Mouse (Mus musculus): ENCODE measurements around the gene Lmtk2.

Lmtk2 gene

DNA sequence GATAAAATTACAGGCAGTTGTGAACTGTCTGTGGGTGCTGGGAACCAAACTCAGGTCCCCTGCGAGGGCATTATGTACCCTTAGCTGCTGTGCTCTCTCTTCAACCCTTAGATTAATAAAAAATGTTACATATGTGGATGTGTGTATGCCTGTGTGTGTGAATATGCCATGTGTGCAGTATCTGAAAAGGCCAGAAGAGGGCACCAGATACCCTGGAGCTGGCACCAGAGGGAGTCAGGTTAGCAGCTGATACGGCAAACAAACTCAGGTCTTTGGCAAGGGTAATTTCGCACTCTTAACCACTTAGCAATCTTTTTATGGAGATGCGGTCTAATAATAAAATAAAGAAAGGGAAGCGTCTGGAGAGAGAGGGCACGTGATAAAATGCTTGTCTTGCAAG is 102.2 kb downstream of the Lmtk2 start:
- no peaks in the 10 kb centered on the region for H3K27me3 ChIP-seq (ENCODE audit: control insufficient read depth, insufficient read depth, low read length, poor library complexity, severe bottlenecking)
- H3K36me3 ChIP-seq (ENCODE audit: control insufficient read depth, insufficient read depth, low read length, poor library complexity, severe bottlenecking): peaks cover 14% of the 10 kb centered on the region
- DNase-seq (ENCODE audit: low read depth, low spot score): no peak

DNA sequence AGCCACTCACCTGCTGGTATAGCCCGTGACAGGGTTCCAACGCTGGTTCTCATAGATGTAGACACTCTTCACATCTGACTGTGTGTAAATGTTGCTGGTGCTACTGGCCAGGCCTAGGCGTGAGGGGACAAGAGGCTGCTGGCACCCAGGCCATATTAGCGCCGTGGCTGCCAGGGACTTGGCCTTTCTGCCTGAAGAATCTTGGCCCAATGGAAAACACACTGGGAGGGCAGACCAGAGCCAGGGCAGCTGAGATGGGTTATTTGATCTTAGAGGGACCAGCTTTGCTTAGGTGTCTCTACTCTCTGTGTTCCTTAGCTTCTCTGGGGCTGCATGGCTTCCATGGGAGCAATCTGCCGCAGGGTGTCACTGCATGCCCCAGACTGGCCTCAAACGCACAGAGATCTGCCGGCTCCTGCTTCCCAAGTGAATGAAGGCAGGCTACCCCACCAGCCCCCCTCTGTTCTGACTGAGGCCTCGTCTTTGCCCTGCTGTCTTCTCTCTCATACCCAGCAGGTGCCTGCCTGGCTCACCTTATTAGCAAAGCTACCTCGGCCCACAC is 103.2 kb downstream of the Lmtk2 start:
- peaks cover 14% of the 10 kb centered on the region for H3K36me3 ChIP-seq (ENCODE audit: control insufficient read depth, insufficient read depth, low read length, poor library complexity, severe bottlenecking)
- H3K27me3 ChIP-seq (ENCODE audit: control insufficient read depth, insufficient read depth, low read length, poor library complexity, severe bottlenecking): no peaks in the 10 kb centered on the region
- no peak for DNase-seq (ENCODE audit: low read depth, low spot score)

DNA sequence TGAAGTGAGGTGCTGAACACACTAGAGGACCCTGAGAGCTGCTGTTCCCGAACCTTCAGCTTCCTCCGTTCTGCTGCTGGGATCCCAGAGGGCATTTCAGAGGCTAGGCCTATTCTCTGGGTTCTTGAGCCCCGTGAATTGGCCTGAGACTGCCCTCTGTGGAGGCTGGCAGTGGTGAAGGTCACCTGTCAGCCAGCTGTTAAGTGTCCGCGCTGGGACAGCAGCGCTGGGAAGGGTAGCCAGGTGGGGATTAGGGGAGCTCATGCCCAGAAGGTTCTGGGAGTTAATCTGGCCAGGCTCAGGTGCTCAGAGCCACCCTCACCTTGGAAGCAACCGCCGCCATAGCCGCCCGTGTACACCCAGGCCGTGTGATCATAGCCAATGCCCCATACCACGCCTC is 104.1 kb downstream of the Lmtk2 start:
- DNase-seq (ENCODE audit: low read depth, low spot score): no peak

DNA sequence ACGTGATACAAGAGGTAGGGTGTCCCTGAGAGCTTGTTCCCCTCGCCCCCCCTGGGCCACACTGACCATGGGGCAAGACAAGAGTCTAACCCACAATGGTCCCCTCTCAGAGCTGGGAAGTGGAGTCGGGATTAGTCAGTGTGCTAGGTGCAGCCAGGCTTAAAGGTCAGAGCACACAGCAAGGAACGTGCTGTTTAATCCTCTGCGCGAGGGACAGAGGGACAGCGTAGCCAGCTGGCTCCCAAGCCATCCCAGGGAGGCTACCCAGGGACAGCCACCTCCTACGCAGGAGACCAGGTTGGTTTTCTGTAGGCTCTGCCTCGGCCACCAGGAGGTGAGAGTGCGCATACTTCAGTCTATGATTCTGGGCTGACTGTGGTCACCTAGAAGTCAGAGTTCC is 104.7 kb downstream of the Lmtk2 start:
- no peak for DNase-seq (ENCODE audit: low read depth, low spot score)
- H3K36me3 ChIP-seq (ENCODE audit: control insufficient read depth, insufficient read depth, low read length, poor library complexity, severe bottlenecking): peaks cover 14% of the 10 kb centered on the region
- H3K27me3 ChIP-seq (ENCODE audit: control insufficient read depth, insufficient read depth, low read length, poor library complexity, severe bottlenecking): no peaks in the 10 kb centered on the region

More for the DNA sequence above, 104.1 kb downstream of the Lmtk2 start:
- Histone ChIP-seq H3K36me3 (ENCODE audit: control insufficient read depth, insufficient read depth, low read length, poor library complexity, severe bottlenecking) (peaks cover 14% of the 10 kb centered on the region), H3K27me3 (ENCODE audit: control insufficient read depth, insufficient read depth, low read length, poor library complexity, severe bottlenecking) (no peaks in the 10 kb centered on the region)

DNA sequence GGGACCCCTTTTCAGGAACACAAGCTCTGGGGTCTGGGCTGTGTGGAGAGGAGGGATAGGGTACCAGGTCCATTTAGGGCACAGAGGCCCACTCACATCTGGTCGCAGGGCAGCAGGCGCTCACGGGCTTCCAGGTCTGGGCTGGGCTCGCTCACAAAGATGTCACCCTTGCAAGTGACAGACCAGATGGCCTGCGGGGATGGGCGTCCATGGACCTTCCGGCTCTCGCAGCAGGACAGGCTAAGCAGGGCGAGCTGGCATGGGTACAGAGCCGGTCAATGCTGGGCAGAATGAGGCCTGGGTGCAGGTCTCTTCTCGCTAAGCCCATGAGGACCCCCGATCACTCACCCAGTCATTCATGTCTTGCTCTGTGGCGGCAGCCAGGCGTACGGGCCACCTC is 105.8 kb downstream of the Lmtk2 start:
- Histone ChIP-seq H3K27me3 (ENCODE audit: control insufficient read depth, insufficient read depth, low read length, poor library complexity, severe bottlenecking) (no peaks in the 10 kb centered on the region), H3K36me3 (ENCODE audit: control insufficient read depth, insufficient read depth, low read length, poor library complexity, severe bottlenecking) (peaks cover 14% of the 10 kb centered on the region)
- DNase-seq (ENCODE audit: low read depth, low spot score): no peak

DNA sequence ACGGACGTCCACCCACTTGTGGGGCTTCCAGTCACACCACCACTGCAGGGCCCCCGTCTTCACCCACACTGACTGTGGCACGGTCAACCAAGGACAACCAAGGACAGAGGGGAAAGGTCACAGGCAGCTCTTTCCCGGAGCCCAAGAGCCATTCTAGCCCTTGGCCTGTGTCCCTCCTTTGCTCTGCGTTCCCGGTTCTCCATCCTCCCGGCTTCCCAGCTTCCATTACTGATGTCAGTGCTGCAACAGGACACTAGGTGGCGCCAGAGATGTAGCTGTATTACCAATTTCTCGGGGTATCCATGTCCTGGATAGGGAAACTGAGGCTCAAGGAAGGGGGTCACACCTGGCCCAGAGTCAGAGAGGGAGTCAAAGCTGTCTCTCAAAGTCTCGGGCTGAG is 107.2 kb downstream of the Lmtk2 start:
- H3K27me3 ChIP-seq (ENCODE audit: control insufficient read depth, insufficient read depth, low read length, poor library complexity, severe bottlenecking): no peaks in the 10 kb centered on the region
- H3K36me3 ChIP-seq (ENCODE audit: control insufficient read depth, insufficient read depth, low read length, poor library complexity, severe bottlenecking): peaks cover 12% of the 10 kb centered on the region
- DNase-seq (ENCODE audit: low read depth, low spot score): peak; percentile 57

DNA sequence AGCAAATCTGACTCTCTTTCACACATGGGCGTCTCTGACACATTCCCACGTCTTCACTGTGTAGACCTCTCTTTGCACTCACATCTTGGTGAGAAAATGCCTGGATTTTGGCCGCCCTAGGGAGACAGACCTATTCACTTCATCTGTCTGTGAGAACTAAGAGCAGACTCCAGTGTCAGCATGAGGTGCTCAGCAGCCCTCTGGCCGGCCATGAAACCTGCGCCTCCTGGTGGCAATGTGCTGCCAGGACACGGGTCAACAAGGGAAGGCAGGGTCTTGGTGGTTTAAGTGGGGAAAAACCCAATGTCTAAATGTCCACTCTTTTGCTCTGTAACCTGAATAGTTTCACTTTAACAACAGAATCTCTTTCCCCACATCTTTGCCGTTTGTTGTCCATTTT is 114.2 kb downstream of the Lmtk2 start:
- peak; percentile 75 for DNase-seq (ENCODE audit: low read depth, low spot score)
- no peaks in the 10 kb centered on the region for H3K27me3 ChIP-seq (ENCODE audit: control insufficient read depth, insufficient read depth, low read length, poor library complexity, severe bottlenecking)
- H3K36me3 ChIP-seq (ENCODE audit: control insufficient read depth, insufficient read depth, low read length, poor library complexity, severe bottlenecking): peaks cover 1% of the 10 kb centered on the region

DNA sequence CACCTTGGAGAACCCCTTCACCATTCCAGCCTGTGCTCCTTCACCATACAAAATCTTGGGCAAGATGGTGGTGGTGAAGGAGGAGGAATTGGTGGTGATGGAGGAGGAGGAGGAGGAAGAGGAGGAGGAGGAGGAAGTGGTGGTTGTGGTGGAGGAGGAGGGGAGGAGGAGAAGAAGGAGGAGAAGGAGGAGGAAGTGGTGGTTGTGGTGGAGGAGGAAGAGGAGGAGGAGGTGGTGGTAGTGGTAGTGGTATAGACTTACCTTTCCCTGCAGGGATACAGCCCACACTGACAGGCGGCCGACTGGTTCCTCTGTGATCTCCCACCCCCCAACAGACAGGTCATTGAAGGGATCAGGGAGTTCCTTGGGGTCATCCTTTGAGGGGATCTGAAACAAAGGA is 115.8 kb downstream of the Lmtk2 start:
- peaks cover 1% of the 10 kb centered on the region; the same call in 1 of the 2 replicates for H3K36me3 ChIP-seq (ENCODE audit: control insufficient read depth, insufficient read depth, low read length, poor library complexity, severe bottlenecking)
- no peak for DNase-seq (ENCODE audit: low read depth, low spot score)
- no peaks in the 10 kb centered on the region for H3K27me3 ChIP-seq (ENCODE audit: control insufficient read depth, insufficient read depth, low read length, poor library complexity, severe bottlenecking)

DNA sequence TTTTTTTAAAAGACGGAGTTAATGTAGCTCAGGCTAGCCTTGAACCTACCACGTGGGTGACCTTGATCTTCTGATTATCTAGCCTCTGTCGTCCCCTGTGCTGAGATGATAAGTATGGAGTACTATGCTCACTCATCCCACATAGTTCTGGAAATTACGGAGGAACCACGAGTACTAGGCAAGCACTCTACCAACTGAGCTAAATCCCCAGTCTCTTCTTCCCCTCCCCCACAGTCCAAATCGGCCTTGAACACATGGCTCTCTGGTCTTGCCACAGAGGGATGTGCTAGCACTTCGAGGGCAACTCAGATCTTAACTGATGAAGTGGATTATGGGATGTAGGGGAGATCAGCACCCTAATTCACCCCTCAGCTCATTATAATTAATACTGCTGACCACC is 117.8 kb downstream of the Lmtk2 start:
- no peak for DNase-seq (ENCODE audit: low read depth, low spot score)
- no peaks in the 10 kb centered on the region for H3K27me3 ChIP-seq (ENCODE audit: control insufficient read depth, insufficient read depth, low read length, poor library complexity, severe bottlenecking)
- peaks cover 1% of the 10 kb centered on the region; the same call in 1 of the 2 replicates for H3K36me3 ChIP-seq (ENCODE audit: control insufficient read depth, insufficient read depth, low read length, poor library complexity, severe bottlenecking)

DNA sequence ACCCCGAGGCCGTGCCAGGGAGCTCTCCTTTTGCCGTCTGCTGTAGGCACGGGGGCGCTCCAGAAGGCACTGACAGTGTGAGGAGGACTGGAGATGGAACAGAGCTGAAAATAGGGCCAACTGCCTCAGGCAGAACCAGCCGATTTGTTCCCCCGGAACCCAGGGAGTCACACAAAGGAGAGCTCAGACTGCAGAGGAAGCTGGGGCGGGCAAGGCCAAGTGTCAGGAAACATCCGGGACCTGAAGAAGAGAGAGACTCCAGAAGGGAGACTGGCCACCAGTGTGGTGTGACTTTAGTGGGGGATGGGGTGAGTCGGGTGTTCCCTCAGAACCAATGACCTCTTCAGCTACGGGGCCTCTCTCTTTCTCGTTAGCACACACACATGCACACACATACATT is 119.1 kb downstream of the Lmtk2 start:
- Histone ChIP-seq H3K36me3 (ENCODE audit: control insufficient read depth, insufficient read depth, low read length, poor library complexity, severe bottlenecking) (peaks cover 1% of the 10 kb centered on the region; the same call in 1 of the 2 replicates), H3K27me3 (ENCODE audit: control insufficient read depth, insufficient read depth, low read length, poor library complexity, severe bottlenecking) (0 out of 2 replicates have a peak, but pooled peaks cover 2% of the 10 kb centered on the region)
- DNase-seq (ENCODE audit: low read depth, low spot score): no peak

DNA sequence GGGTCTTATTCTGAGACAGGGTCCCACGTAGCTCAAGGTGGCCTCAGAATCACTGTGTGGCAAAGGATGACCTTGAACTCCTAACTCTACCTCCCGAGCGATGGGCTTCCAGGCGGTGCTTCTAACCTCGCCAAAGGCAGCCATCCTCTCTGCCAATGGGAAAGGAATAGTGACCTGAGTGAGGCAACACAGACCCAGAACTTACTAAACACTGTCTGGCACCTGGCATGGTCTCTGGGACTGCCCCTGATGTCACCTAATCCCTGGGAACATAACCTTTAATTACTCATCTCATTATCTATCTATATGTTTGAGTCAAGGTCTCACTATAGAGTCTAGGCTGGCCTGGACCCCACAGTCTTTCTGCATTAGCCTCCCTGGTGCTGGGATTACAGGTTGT is 119.7 kb downstream of the Lmtk2 start:
- DNase-seq (ENCODE audit: low read depth, low spot score): no peak
- H3K27me3 ChIP-seq (ENCODE audit: control insufficient read depth, insufficient read depth, low read length, poor library complexity, severe bottlenecking): 0 out of 2 replicates have a peak, but pooled peaks cover 2% of the 10 kb centered on the region
- peaks cover 1% of the 10 kb centered on the region; the same call in 1 of the 2 replicates for H3K36me3 ChIP-seq (ENCODE audit: control insufficient read depth, insufficient read depth, low read length, poor library complexity, severe bottlenecking)

DNA sequence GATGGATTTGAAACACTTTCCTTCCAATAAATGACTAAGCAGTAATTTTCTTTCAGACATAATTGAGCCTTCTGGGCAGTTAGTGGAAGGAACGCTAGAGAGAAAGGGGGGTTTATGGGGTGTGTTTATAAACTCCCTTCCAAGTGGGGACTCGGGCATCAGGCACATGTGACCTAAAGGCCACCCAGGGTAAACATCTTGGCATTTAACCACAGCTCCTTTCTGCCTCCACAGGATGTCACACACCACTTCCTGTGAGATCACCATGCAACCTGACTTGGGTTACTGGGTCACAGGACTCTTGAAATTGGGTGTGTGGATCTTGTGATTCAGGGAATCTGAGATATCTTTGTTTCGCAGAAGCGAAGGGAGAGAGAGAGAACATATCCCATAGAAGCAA is 121.1 kb downstream of the Lmtk2 start:
- no peaks in the 10 kb centered on the region for H3K36me3 ChIP-seq (ENCODE audit: control insufficient read depth, insufficient read depth, low read length, poor library complexity, severe bottlenecking)
- 0 out of 2 replicates have a peak, but pooled peaks cover 2% of the 10 kb centered on the region for H3K27me3 ChIP-seq (ENCODE audit: control insufficient read depth, insufficient read depth, low read length, poor library complexity, severe bottlenecking)
- DNase-seq (ENCODE audit: low read depth, low spot score): peak; percentile 86

DNA sequence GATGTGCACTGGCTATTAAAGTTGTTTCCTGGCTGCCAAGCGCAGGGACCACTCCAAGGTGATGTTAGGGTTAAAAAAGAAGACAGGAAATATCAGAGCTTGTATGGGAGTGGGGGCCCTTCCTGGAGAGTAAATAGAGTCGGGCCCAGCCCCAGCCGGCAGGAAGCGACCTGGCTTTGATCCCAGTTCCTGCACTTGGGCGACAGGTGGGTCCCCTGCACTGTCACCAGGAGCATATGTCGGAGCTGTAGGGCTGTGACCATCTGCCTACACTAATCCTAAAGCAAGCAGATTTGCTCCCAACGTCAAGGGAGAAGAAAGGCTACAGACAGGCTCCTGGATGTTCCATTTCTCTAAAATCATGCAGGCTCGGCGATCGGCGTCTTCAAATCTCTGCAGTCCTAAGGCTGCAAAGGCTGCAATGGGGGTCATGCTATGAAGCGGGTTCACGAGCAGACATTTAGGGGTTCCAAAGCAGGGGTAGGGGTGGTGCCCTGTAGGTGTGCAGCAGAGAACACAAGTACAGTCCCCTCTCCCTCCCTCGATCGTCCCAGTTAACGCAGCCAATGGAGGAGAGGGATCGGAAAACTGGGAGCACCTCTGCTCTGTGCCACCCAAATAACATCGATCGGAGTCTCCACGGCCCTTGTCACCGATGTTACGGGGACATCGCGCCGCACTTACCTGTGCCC is 122.7 kb downstream of the Lmtk2 start:
- Histone ChIP-seq H3K27me3 (ENCODE audit: control insufficient read depth, insufficient read depth, low read length, poor library complexity, severe bottlenecking) (0 out of 2 replicates have a peak, but pooled peaks cover 2% of the 10 kb centered on the region), H3K36me3 (ENCODE audit: control insufficient read depth, insufficient read depth, low read length, poor library complexity, severe bottlenecking) (no peaks in the 10 kb centered on the region)
- no peak for DNase-seq (ENCODE audit: low read depth, low spot score)

DNA sequence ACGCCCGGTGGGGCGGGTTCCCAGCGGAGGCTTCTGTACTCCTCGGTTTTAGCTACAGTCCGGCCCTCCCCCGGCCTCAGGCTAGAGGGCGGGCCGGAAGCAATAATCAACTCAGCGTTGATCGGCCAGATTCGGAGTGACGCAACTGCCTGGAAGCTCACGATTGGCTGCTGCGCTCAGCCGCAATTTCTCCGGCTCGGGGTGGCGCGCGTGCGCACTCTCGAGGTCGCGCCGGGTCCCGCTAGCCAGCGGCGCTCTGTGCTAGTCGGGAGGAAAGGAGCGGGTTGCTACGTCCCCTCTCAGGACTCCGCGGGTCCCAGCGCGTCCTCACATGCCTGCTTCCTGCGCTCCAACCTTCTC is 123.2 kb downstream of the Lmtk2 start, which contains the start of gene Tecpr1:
TSS of gene Tecpr1 (minus strand) at position 113 of the 360 bp plus-strand sequence.
- Histone ChIP-seq H3K36me3 (ENCODE audit: control insufficient read depth, insufficient read depth, low read length, poor library complexity, severe bottlenecking) (no peaks in the 10 kb centered on the region), H3K27me3 (ENCODE audit: control insufficient read depth, insufficient read depth, low read length, poor library complexity, severe bottlenecking) (0 out of 2 replicates have a peak, but pooled peaks cover 2% of the 10 kb centered on the region)
- peak; percentile 96 for DNase-seq (ENCODE audit: low read depth, low spot score)

DNA sequence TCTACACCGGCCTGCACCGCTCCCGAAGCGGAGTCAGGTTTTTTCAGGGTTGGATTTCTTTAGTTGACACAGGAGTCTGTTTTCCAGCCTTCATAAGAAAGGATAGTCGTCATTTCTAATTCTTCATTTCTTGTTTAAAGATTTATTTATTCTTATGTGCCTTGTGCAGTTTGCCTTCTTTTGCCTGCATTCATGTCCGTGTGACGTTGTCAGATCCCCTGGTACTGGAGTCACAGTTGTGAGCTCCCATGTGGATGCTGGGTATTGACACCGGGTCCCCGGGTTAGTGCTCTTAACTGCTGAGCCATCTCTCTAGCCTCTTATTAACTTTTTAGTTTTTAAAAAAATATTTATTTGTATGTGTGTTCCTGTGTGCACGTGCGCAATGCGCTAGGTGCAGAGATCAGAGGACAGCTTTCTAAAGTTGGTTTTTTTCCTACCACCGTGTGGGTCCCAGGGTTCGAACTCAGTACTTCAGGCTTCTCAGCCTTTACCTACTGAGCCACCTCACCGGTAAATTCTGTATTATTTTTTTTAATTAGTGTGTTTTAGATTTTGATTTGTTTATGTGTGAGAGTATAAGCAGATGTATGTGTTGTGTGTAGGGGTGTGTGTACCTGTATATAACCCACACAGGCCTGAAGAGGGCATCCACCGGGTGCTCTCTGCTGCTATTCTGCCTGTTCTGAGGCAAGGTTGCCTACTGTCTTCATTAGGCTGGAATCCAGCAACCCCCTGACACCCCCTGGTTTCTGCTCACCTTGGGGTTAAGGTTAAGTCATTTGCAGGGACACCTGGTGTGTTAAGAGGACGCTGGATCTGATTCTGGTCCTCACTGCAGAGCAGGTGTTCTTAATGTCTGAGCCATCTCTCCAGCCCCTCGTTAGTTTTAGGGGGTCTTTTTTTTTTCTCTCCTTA is 123.9 kb downstream of the Lmtk2 start:
- DNase-seq (ENCODE audit: low read depth, low spot score): peak; percentile 21

More for the DNA sequence above, 123.9 kb downstream of the Lmtk2 start:
- Histone ChIP-seq H3K27me3 (ENCODE audit: control insufficient read depth, insufficient read depth, low read length, poor library complexity, severe bottlenecking) (0 out of 2 replicates have a peak, but pooled peaks cover 2% of the 10 kb centered on the region), H3K36me3 (ENCODE audit: control insufficient read depth, insufficient read depth, low read length, poor library complexity, severe bottlenecking) (no peaks in the 10 kb centered on the region)
